Mouse (Mus musculus): ENCODE results near the gene Serf2. TPM values are rescaled to one million over a fixed set of nuclear protein-coding genes. Genes with fewer than 3 reads are reported as not detected.

Serf2 gene
- polyA plus RNA-seq, 1 experiment from 2014 or later: 430 TPM

Small RNA genes lying within 50 kb of the gene (microRNA-seq; reads per million reads assigned to microRNA genes)
- gene Gm22953: not detected

Other genes with a start within 250 kb of the Serf2 start
- 61.6 and 66.8 TPM in 2 replicates for gene Trp53bp1, start 177.8 kb upstream of the Serf2 start, polyA plus RNA-seq (2015; fragmentation: Nextera tagmentation; extraction: Ambion mirVana)
- 3.5 TPM in 2 replicates for gene Map1a, start 159.6 kb upstream of the Serf2 start, polyA plus RNA-seq (2015; fragmentation: Nextera tagmentation; extraction: Ambion mirVana)
- 10.0 and 12.3 TPM in 2 replicates for gene Ppip5k1, start 93.8 kb upstream of the Serf2 start, polyA plus RNA-seq (2015; fragmentation: Nextera tagmentation; extraction: Ambion mirVana)
- gene Ckmt1, start 91.5 kb upstream of the Serf2 start, polyA plus RNA-seq (2015; fragmentation: Nextera tagmentation; extraction: Ambion mirVana): 2.8 and 3.6 TPM in 2 replicates
- not detected in 2 replicates for gene Strc, start 62.0 kb upstream of the Serf2 start, polyA plus RNA-seq (2015; fragmentation: Nextera tagmentation; extraction: Ambion mirVana)
- 874 and 889 TPM in 2 replicates for gene Pdia3, start 35.4 kb upstream of the Serf2 start, polyA plus RNA-seq (2015; fragmentation: Nextera tagmentation; extraction: Ambion mirVana)
- gene Catsper2, start 35.4 kb upstream of the Serf2 start, polyA plus RNA-seq (2015; fragmentation: Nextera tagmentation; extraction: Ambion mirVana): 1.3 and 2.3 TPM in 2 replicates
- 10.0 and 10.1 TPM in 2 replicates for gene Ell3, start 4.9 kb upstream of the Serf2 start, polyA plus RNA-seq (2015; fragmentation: Nextera tagmentation; extraction: Ambion mirVana)
- gene Hypk, start 4.1 kb downstream of the Serf2 start, polyA plus RNA-seq (2015; fragmentation: Nextera tagmentation; extraction: Ambion mirVana): 97.0 and 99.5 TPM in 2 replicates
- gene Serinc4, start 7.6 kb downstream of the Serf2 start, polyA plus RNA-seq (2015; fragmentation: Nextera tagmentation; extraction: Ambion mirVana): 0.07 and 0.20 TPM in 2 replicates
- gene Mfap1b, start 24.9 kb downstream of the Serf2 start, polyA plus RNA-seq (2015; fragmentation: Nextera tagmentation; extraction: Ambion mirVana): 45.7 and 51.1 TPM in 2 replicates
- gene Mfap1a, start 57.5 kb downstream of the Serf2 start, polyA plus RNA-seq (2015; fragmentation: Nextera tagmentation; extraction: Ambion mirVana): 28.0 and 31.8 TPM in 2 replicates
- 8.8 and 9.3 TPM in 2 replicates for gene Wdr76, start 57.5 kb downstream of the Serf2 start, polyA plus RNA-seq (2015; fragmentation: Nextera tagmentation; extraction: Ambion mirVana)